Mouse (Mus musculus): Measurements from ENCODE around the gene Rhot2. TPM values are rescaled to one million over a fixed set of nuclear protein-coding genes. Genes with fewer than 3 reads are reported as not detected.

Gene Rhot2
- polyA plus RNA-seq, 1 experiment = 87.5 TPM

- Histone ChIP-seq H3K4me3 (ENCODE audit: low read depth, low read length) (no peak overlapping the region), H3K36me3 (ENCODE audit: control insufficient read depth, insufficient read depth, low read length) (peaks cover 24% of the 10 kb centered on the region), H3K4me1 (ENCODE audit: control insufficient read depth, insufficient read depth, insufficient read length, low read length) (peaks cover 32% of the 10 kb centered on the region), H3K27ac (ENCODE audit: insufficient read depth, low read depth, low read length) (no peak overlapping the region), H3K27me3 (ENCODE audit: control insufficient read depth, insufficient read depth, low read length) (no peaks in the 10 kb centered on the region)
- WGBS = 96% methylated on average over 13 of the region's 13 CpGs
- TF ChIP-seq CTCF (IDR thresholded peaks at IDR 0.05; ENCODE audit: extremely low read depth, insufficient read length, insufficient replicate concordance, low read depth, low read length) (no peak), POLR2A (IDR thresholded peaks at IDR 0.05; ENCODE audit: low read depth, low read length) (no peak)
Observed at GRCm38 (mm10) chr17:25827011-25827410, 17.6 kb downstream of the Rhot2 start.

GRCm38 (mm10) chr17:25825984-25826570 lies 18.6 kb downstream of the Rhot2 start:
- Histone ChIP-seq H3K4me1 (ENCODE audit: control insufficient read depth, insufficient read depth, insufficient read length, low read length) (peaks cover 22% of the 10 kb centered on the region), H3K27ac (ENCODE audit: insufficient read depth, low read depth, low read length) (no peak overlapping the region), H3K4me3 (ENCODE audit: low read depth, low read length) (no peak overlapping the region), H3K36me3 (ENCODE audit: control insufficient read depth, insufficient read depth, low read length) (peaks cover 18% of the 10 kb centered on the region), H3K27me3 (ENCODE audit: control insufficient read depth, insufficient read depth, low read length) (no peaks in the 10 kb centered on the region)
- 95% methylated on average over 27 of the region's 27 CpGs for WGBS
- TF ChIP-seq CTCF (IDR thresholded peaks at IDR 0.05; ENCODE audit: extremely low read depth, insufficient read length, insufficient replicate concordance, low read depth, low read length) = no peak
- TF ChIP-seq POLR2A (IDR thresholded peaks at IDR 0.05; ENCODE audit: low read depth, low read length) = no peak

DNA sequence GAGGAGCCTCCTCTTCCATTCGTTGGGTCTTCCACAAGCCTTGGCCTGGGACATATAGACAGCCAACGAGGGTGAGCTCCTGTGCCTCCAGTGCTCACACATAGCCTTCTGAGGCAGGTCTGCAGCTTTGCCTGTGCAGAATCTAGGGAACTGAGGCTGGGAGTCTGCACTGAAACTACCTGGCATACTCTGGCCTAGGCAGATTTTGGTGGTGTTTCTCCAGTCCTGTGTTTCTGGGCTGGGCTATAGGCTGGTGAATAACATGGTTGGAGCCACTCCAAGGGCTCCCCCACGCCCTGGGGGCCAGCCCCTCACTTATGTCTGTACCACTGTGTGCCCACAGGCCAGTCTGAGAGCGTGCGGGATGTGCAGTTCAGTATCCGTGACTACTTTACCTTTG lies 19.3 kb downstream of the Rhot2 start:
- 89% methylated on average over 6 of the region's 6 CpGs for WGBS
- Histone ChIP-seq H3K27me3 (ENCODE audit: control insufficient read depth, insufficient read depth, low read length) (no peaks in the 10 kb centered on the region), H3K36me3 (ENCODE audit: control insufficient read depth, insufficient read depth, low read length) (peaks cover 11% of the 10 kb centered on the region), H3K4me1 (ENCODE audit: control insufficient read depth, insufficient read depth, insufficient read length, low read length) (peaks cover 19% of the 10 kb centered on the region), H3K4me3 (ENCODE audit: low read depth, low read length) (no peak overlapping the region), H3K27ac (ENCODE audit: insufficient read depth, low read depth, low read length) (no peak overlapping the region)
- no peak for TF ChIP-seq POLR2A (IDR thresholded peaks at IDR 0.05; ENCODE audit: low read depth, low read length)
- TF ChIP-seq CTCF (IDR thresholded peaks at IDR 0.05; ENCODE audit: extremely low read depth, insufficient read length, insufficient replicate concordance, low read depth, low read length) = no peak

GRCm38 (mm10) chr17:25824362-25825142 lies 20.1 kb downstream of the Rhot2 start:
- Histone ChIP-seq H3K4me1 (ENCODE audit: control insufficient read depth, insufficient read depth, insufficient read length, low read length) (peaks cover 20% of the 10 kb centered on the region), H3K27me3 (ENCODE audit: control insufficient read depth, insufficient read depth, low read length) (peaks cover 4% of the 10 kb centered on the region; the same call in 1 of the 2 replicates), H3K27ac (ENCODE audit: insufficient read depth, low read depth, low read length) (no peak overlapping the region), H3K36me3 (ENCODE audit: control insufficient read depth, insufficient read depth, low read length) (peaks cover 11% of the 10 kb centered on the region), H3K4me3 (ENCODE audit: low read depth, low read length) (peak overlapping the region; percentile 91)
- 62% methylated on average over 17 of the region's 17 CpGs for WGBS
- no peak for TF ChIP-seq CTCF (IDR thresholded peaks at IDR 0.05; ENCODE audit: extremely low read depth, insufficient read length, insufficient replicate concordance, low read depth, low read length)
- TF ChIP-seq POLR2A (IDR thresholded peaks at IDR 0.05; ENCODE audit: low read depth, low read length) = no peak

DNA sequence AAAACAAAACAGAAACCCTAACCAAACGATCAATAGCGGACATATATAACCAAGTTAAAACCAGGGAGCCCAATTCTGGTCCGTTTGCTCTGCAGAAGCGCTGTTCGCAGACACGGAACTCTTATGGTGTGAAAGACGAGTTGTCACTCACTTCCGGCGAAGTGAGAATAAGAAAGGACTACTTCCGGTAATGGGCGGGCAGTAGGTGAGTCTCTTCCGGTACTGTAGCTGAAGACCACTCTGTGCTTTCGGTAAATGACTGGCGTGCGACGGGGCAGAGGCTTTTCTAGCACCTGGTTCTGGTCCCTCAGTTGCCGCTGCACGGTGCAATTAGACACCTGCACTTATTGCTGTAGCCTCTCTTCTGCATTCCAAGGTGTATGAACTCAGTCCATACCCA lies 21.2 kb downstream of the Rhot2 start, which contains the start of gene Wdr24:
Gene Wdr24, plus strand, starts transcription at position 176 of the 400 bp plus-strand sequence.
- H3K27ac ChIP-seq (ENCODE audit: insufficient read depth, low read depth, low read length) = peak within 1 kb of the TSS; percentile 52
- under 1% methylated on average over 18 of the region's 18 CpGs for WGBS

DNA sequence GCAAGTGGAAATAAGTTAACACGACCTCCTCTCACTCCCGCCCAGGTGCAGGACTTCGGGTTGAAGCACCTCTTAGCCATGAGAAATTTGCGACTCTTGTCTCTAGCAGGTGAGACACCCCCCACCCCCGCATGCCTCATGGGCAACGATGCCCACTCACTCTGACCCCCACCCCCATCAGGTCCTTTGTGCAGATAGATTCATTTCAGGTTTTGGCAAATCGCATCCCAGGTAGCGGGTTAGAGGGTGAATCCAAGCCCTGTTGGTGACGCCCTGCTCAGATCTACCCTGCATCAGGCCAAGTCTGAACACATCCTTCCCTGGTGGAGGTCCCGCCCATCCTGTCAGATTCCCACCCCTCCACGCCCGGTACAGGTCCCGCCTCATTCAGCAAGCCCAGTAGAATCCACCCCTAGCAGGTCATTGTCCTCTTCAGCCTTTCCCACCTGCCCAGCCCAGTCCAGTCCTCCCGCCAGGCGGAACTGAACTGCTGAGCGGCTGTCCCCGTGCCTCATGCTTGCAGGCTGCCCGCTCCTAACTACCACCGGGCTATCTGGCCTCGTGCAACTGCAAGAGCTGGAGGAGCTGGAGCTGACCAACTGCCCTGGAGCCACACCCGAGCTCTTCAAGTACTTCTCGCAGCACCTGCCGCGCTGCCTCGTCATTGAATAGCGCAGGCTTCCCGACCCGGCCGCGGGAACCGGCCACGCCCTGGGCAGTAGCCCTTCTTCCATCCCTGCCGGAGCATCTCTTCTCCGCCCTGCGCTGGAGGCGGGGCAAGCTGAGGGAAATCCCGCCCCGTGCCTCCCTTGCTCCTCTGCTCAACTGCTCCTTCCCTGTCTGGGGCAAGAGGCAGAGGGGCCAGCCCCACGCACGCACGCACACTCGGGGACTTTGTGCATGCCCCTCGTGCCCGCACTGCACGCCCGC lies 25.5 kb downstream of the Rhot2 start:
- TF ChIP-seq CTCF (IDR thresholded peaks at IDR 0.05; ENCODE audit: extremely low read depth, insufficient read length, insufficient replicate concordance, low read depth, low read length) = no peak
- TF ChIP-seq POLR2A (IDR thresholded peaks at IDR 0.05; ENCODE audit: low read depth, low read length) = no peak
- Histone ChIP-seq H3K27ac (ENCODE audit: insufficient read depth, low read depth, low read length) (no peak overlapping the region), H3K4me1 (ENCODE audit: control insufficient read depth, insufficient read depth, insufficient read length, low read length) (peaks cover 9% of the 10 kb centered on the region), H3K36me3 (ENCODE audit: control insufficient read depth, insufficient read depth, low read length) (no peaks in the 10 kb centered on the region), H3K27me3 (ENCODE audit: control insufficient read depth, insufficient read depth, low read length) (peaks cover 14% of the 10 kb centered on the region; the same call in 1 of the 2 replicates), H3K4me3 (ENCODE audit: low read depth, low read length) (peak overlapping the region; percentile 36)
- WGBS = 7% methylated on average over 46 of the region's 46 CpGs

More for the DNA sequence above, 21.2 kb downstream of the Rhot2 start, which contains the start of gene Wdr24:
- TF ChIP-seq POLR2A (IDR thresholded peaks at IDR 0.05; ENCODE audit: low read depth, low read length) (no peak), CTCF (IDR thresholded peaks at IDR 0.05; ENCODE audit: extremely low read depth, insufficient read length, insufficient replicate concordance, low read depth, low read length) (no peak)
- Histone ChIP-seq H3K4me3 (ENCODE audit: low read depth, low read length) (peak within 1 kb of the TSS; percentile 91), H3K27me3 (ENCODE audit: control insufficient read depth, insufficient read depth, low read length) (peaks cover 14% of the 10 kb centered on the region; the same call in 1 of the 2 replicates), H3K36me3 (ENCODE audit: control insufficient read depth, insufficient read depth, low read length) (peaks cover 11% of the 10 kb centered on the region), H3K4me1 (ENCODE audit: control insufficient read depth, insufficient read depth, insufficient read length, low read length) (peaks cover 21% of the 10 kb centered on the region)

All from small intestine, adult 2 months (tissue).